In genomic region chrX:10117065-10117719, GRCm38 (mm10) we compare ENCODE assay signal across 8 mouse cellular contexts. TPM values are rescaled to one million over a fixed set of nuclear protein-coding genes. Genes with fewer than 3 reads are reported as not detected.
A peak's percentile ranks its signal among the peaks of the same experiment; 100 is the strongest.
DNase-seq lines count a peak whose midpoint lies in the region; ATAC-seq lines count a peak whose summit lies in the region.
"Had no signal": no experiment of that assay in that cellular context is flagged by ENCODE, and none has a peak within 500 bp of the region (broad histone marks: within the 10 kb centered on the region; RNA-seq: fewer than 3 reads in every experiment).

Gene Srpx, minus strand, starts transcription at chrX:10117709.

- H3K9me3 ChIP-seq in forebrain, embryonic 14.5 days (replicated peaks; ENCODE audit: control insufficient read depth, low read length): no peaks in the 10 kb centered on the region
- H3K9me3 ChIP-seq in neural tube, embryonic 11.5 days (ENCODE audit: control insufficient read depth, low read length): no peaks in the 10 kb centered on the region
- H3K9me3 ChIP-seq: megakaryocyte, embryonic 14.5 days had no signal

- H3K4me2 ChIP-seq in forebrain, embryonic 14.5 days (ENCODE audit: low read length): peak within 1 kb of the TSS; percentile 45
- peak within 1 kb of the TSS; percentile 45 for H3K4me2 ChIP-seq in neural tube, embryonic 11.5 days (ENCODE audit: low read depth)

- DNase-seq in ovary, postnatal 36 days (ENCODE audit: low spot score): peak; percentile 16
- no peak for DNase-seq in ovary, postnatal 10 days (ENCODE audit: low spot score)
- peak; percentile 24 for DNase-seq in forebrain, embryonic 14.5 days (ENCODE audit: low spot score)
- peak; percentile 39 to 55 for DNase-seq in kidney, postnatal 4 days
- peak; percentile 43 for DNase-seq in neural tube, embryonic 11.5 days (ENCODE audit: low spot score)
- no peak for DNase-seq in spleen, postnatal 36 days (ENCODE audit: low spot score in 2 of 2)
- no peak for DNase-seq in urinary bladder, postnatal 25 days (ENCODE audit: low spot score)

- H3K36me3 ChIP-seq in forebrain, embryonic 14.5 days (ENCODE audit: control insufficient read depth, insufficient read depth, low read length): no peaks in the 10 kb centered on the region
- no peaks in the 10 kb centered on the region for H3K36me3 ChIP-seq in neural tube, embryonic 11.5 days (ENCODE audit: control insufficient read depth, insufficient read depth, low read length)

- H3K27me3 ChIP-seq in forebrain, embryonic 14.5 days (replicated peaks; ENCODE audit: control insufficient read depth, insufficient read depth, low read length): no peaks in the 10 kb centered on the region
- H3K27me3 ChIP-seq in neural tube, embryonic 11.5 days (ENCODE audit: control insufficient read depth, insufficient read depth, low read length): no peaks in the 10 kb centered on the region

- no peak within 1 kb of the TSS for H3K27ac ChIP-seq in forebrain, embryonic 14.5 days (ENCODE audit: low read depth, low read length)
- H3K27ac ChIP-seq in neural tube, embryonic 11.5 days (ENCODE audit: low read depth, low read length): no peak within 1 kb of the TSS

- ATAC-seq in forebrain, embryonic 14.5 days: peak; percentile 46; the same call in 1 of the 2 replicates
- peak; percentile 58; the same call in 1 of the 2 replicates for ATAC-seq in neural tube, embryonic 11.5 days (ENCODE audit: insufficient read depth, low FRiP score, low TSS enrichment)

- WGBS in forebrain, embryonic 14.5 days: 39% methylated on average over 18 of the region's 19 CpGs
- 22% methylated on average over 19 of the region's 19 CpGs for whole genome bisulfite sequencing in neural tube, embryonic 11.5 days

- H3K4me1 ChIP-seq in forebrain, embryonic 14.5 days (ENCODE audit: control insufficient read depth, insufficient read depth, low read length): no peaks in the 10 kb centered on the region
- H3K4me1 ChIP-seq in neural tube, embryonic 11.5 days (ENCODE audit: control insufficient read depth, insufficient read depth, low read length): no peaks in the 10 kb centered on the region
- H3K4me1 ChIP-seq: megakaryocyte, embryonic 14.5 days had no signal

- H3K4me3 ChIP-seq in forebrain, embryonic 14.5 days (ENCODE audit: low read depth, low read length): peak within 1 kb of the TSS; percentile 23
- H3K4me3 ChIP-seq in neural tube, embryonic 11.5 days (ENCODE audit: low read depth, low read length): peak within 1 kb of the TSS; percentile 31
- H3K4me3 ChIP-seq: megakaryocyte, embryonic 14.5 days had no signal

- peak within 1 kb of the TSS; percentile 40 for H3K9ac ChIP-seq in forebrain, embryonic 14.5 days (ENCODE audit: low read length)
- peak within 1 kb of the TSS; percentile 44 for H3K9ac ChIP-seq in neural tube, embryonic 11.5 days (ENCODE audit: low read length)

RNA-seq across cellular contexts. Expression of gene Srpx, which starts in this region (rescaled TPM):
- polyA plus RNA-seq in forebrain, embryonic 14.5 days (2014; fragmentation: Nextera tagmentation; extraction: Ambion mirVana): 3.5 and 4.4 TPM in 2 replicates
- polyA plus RNA-seq in neural tube, embryonic 11.5 days (2014; fragmentation: Nextera tagmentation; extraction: Ambion mirVana): 7.1 and 8.5 TPM in 2 replicates

Comparison
In these comparisons a context has a peak if more than half of its experiments do, and no peak if none do; other contexts are left out.
1. DNase-seq: peak in ovary, postnatal 36 days (single experiment), forebrain, embryonic 14.5 days (single experiment), kidney, postnatal 4 days (2 of 2) and neural tube, embryonic 11.5 days (single experiment); none in ovary, postnatal 10 days (single experiment), spleen, postnatal 36 days (0 of 2) and urinary bladder, postnatal 25 days (single experiment).